Mouse (Mus musculus): ENCODE measurements around the gene Prss37.

Prss37 gene

DNA sequence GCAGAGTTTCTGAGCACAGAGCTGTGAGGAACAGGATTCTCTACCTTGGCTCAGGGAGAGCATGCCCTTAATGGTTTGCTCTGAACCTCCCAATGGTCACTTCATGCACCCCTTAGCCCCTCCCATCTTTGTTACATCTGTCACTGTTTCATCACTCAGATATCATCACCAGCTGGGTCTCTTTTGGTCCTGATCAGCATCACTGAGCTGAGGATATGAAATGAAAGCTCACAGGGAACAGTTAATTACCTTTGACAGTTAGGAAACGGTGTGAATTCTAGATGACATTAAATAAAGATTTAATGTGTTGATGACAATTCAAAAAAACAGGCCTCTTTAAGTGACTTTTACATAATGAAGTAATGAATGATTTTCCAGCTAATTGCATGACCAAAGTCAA, at the start of gene Prss37:
Gene Prss37 (minus strand): TSS at position 101 of the 400 bp plus-strand sequence.
- no peak for DNase-seq (ENCODE audit: low spot score in 2 of 2)

- DNase-seq (ENCODE audit: low spot score in 2 of 2) = no peak
Observed at GRCm38 (mm10) chr6:40554950-40555349, 35.6 kb upstream of the Prss37 start, which contains the start of gene Olfr461. Olfr461 (minus strand) TSS chr6:40555050.

DNA sequence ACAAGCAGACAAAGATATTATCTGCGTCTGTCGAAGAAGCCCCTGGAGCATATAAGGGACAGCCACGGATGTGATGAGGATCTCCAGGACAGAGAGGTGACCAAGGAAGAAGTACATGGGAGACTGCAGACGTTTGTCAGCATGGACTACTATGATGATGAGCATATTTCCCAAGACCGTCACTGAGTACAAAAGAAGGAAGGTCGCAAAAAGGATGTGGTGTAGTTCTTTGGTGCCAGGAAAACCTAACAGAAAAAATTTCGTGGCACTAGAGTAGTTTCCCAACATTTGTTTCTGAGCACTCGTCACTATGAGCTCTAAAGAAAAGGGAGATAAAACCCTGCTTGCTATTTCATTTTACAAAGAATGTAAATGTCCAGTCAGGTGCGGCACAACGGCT, 25.4 kb upstream of the Prss37 start:
- DNase-seq (ENCODE audit: low spot score in 2 of 2) = no peak

GRCm38 (mm10) chr6:40493229-40493628, 26.1 kb downstream of the Prss37 start, which contains the start of gene Tas2r108:
Tas2r108 (plus strand) TSS chr6:40493529.
- no peak for DNase-seq (ENCODE audit: low spot score in 2 of 2)

GRCm38 (mm10) chr6:40490933-40491332, 28.4 kb downstream of the Prss37 start, which contains the start of gene Tas2r137:
Tas2r137 (plus strand) TSS chr6:40491233.
- no peak for DNase-seq (ENCODE audit: low spot score in 2 of 2)

GRCm38 (mm10) chr6:40482318-40482717, 37.0 kb downstream of the Prss37 start:
- DNase-seq (ENCODE audit: low spot score in 2 of 2) = no peak

DNA sequence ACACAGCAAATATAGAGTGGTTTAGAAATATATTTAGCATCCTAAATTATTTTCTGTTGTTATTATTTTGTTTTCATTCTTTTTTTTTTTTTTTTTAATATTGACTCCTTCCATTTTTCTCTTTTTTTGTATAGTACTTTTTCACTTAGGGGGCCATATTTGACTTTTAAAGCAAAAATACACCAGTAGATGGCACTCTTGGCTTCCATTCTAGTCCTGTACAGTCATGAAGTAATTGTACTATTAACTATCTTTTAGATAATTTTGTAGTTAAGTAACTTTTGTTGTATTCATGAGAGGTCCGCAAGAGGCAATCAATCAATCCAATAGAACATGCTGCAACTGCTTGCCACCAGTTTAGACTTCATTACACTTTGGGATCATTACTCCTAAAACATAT, 39.6 kb downstream of the Prss37 start:
- no peak for DNase-seq (ENCODE audit: low spot score in 2 of 2)

DNA sequence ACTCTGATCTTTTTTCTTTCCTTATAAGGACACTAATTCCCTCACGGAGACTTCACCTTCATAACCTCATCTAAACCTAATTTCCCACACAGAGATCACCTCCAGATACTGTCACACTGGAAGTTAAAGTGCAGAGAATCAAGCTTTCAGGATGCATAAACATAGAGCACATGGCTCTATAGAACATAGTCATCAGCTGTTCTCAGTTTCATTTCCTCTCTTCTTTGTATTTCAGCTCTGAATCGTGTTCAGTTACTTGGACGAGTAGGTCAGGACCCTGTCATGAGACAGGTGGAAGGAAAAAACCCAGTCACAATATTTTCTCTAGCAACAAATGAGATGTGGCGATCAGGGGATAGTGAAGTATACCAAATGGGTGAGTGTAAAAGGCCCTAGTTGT, 43.2 kb downstream of the Prss37 start:
- no peak for DNase-seq (ENCODE audit: low spot score in 2 of 2)

DNA sequence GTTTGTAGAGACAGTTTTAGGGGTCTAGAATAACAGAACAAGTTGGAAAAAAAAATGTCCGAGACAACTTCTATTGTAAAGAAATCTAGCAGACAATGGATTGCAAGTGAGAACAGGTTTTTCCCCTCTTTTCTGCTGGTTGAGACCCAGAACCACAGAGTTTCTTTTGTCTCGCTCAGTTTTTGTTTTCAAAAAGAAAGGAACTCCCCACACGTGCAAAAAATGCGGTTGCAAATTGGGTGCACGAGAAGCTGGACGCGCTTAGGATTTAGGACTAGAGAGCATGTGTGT, 47.6 kb downstream of the Prss37 start:
- no peak for DNase-seq (ENCODE audit: low spot score in 2 of 2)

DNA sequence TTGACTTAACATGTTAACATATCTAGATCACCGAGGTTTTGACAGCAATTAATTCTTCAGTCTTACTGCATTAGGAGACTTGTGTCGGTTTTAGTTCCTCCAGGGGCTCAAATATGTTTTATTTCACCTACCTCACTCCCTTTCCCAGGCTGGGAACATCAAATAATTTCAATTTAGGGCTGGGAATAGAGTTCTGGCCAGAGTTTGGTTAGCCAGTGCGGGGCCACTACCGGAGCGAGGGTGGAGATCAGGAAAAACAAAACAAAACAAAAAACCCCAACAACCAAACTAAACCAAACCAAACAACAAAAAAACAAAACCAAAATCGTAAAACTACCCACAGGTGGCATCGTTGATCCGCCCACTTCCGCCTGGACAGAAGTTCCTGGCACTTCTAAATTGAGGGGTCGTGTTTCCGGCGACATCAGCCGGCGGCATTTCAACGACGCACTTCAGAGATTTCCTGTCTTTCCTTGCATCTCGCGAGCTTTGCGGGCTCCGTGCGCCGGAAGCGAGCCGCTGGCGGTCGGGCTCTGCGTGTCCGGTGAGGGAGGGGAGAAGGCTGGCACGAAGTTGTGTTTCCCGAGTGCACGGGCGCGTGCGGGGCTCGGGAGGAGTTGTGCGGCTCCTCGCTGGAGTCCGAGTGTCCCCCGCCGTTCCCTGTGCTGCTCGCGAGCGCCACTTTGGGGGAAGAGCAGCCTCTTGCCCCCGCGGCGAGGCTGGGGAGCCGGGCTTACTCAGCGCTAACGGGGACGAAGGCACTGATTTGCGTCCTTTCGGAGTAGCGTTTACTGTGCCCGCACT, 48.2 kb downstream of the Prss37 start, which contains the start of gene Ssbp1:
Gene Ssbp1 (plus strand): TSS at position 437 of the 804 bp plus-strand sequence.
- peak; percentile 67 to 92 for DNase-seq (ENCODE audit: low spot score in 2 of 2)

- DNase-seq (ENCODE audit: low spot score in 2 of 2) = no peak
Observed at GRCm38 (mm10) chr6:40465710-40466109, 53.6 kb downstream of the Prss37 start.
